Mouse (Mus musculus) ES-Bruce4 (cell line): ENCODE results near the gene Gabpa. TPM values are rescaled to one million over a fixed set of nuclear protein-coding genes. Genes with fewer than 3 reads are reported as not detected.

Experiments used
- H3K27ac ChIP-seq: 2 replicates; pipeline ENCODE4 v1.5.1; 2012; ENCODE audit warnings: low read length, inconsistent platforms; ENCODE audit not compliant: insufficient read depth
- H3K27me3 ChIP-seq: 2 replicates; pipeline ENCODE4 v1.6.1; 2012; ENCODE audit warnings: mild to moderate bottlenecking, low read length, inconsistent platforms; ENCODE audit not compliant: control insufficient read depth, poor library complexity, insufficient read depth, severe bottlenecking
- H3K36me3 ChIP-seq: 2 replicates; pipeline ENCODE4 v1.6.1; 2012; ENCODE audit warnings: inconsistent platforms, mild to moderate bottlenecking, low read length, moderate library complexity; ENCODE audit not compliant: control insufficient read depth, poor library complexity, insufficient read depth, severe bottlenecking
- H3K4me1 ChIP-seq: one replicate; pipeline ENCODE4 v1.8.1; 2011; ENCODE audit warnings: low read length; ENCODE audit not compliant: control insufficient read depth, insufficient read depth
- H3K4me3 ChIP-seq: 2 replicates; pipeline ENCODE4 v1.5.1; 2011; ENCODE audit warnings: low read depth, mild to moderate bottlenecking, low read length
- H3K9ac ChIP-seq: 2 replicates; pipeline ENCODE4 v1.6.1; 2012; ENCODE audit warnings: low read depth, mild to moderate bottlenecking, inconsistent platforms; ENCODE audit not compliant: poor library complexity, severe bottlenecking
- H3K9me3 ChIP-seq: replicated peaks from 2 replicates; pipeline ENCODE4 v1.6.1; 2012; ENCODE audit warnings: mild to moderate bottlenecking, low read length, inconsistent platforms; ENCODE audit not compliant: control insufficient read depth, poor library complexity, insufficient read depth, severe bottlenecking
- CTCF ChIP-seq: IDR thresholded peaks from one replicate; pipeline ENCODE4 v1.8.1; 2011; ENCODE audit warnings: low read depth, low read length
- EP300 ChIP-seq: IDR thresholded peaks from 2 replicates; pipeline ENCODE4 v1.6.1; 2011; ENCODE audit warnings: low read depth, low read length; ENCODE audit not compliant: insufficient read depth
- POLR2A ChIP-seq: IDR thresholded peaks from one replicate; pipeline ENCODE4 v1.8.1; 2011; ENCODE audit warnings: low read length; ENCODE audit not compliant: insufficient read depth
- polyA plus RNA-seq: library from polyadenylated mRNA; stranded (reverse); fragments of >200 nt; gene quantifications from 2 replicates; pipeline ENCODE4 v1.2.4, GENCODE M21; 2011; ENCODE audit warnings: low read depth; ENCODE audit not compliant: missing spikeins, insufficient read depth, insufficient read length

The Gabpa gene
- 116 and 127 TPM in 2 replicates for polyA plus RNA-seq

DNA sequence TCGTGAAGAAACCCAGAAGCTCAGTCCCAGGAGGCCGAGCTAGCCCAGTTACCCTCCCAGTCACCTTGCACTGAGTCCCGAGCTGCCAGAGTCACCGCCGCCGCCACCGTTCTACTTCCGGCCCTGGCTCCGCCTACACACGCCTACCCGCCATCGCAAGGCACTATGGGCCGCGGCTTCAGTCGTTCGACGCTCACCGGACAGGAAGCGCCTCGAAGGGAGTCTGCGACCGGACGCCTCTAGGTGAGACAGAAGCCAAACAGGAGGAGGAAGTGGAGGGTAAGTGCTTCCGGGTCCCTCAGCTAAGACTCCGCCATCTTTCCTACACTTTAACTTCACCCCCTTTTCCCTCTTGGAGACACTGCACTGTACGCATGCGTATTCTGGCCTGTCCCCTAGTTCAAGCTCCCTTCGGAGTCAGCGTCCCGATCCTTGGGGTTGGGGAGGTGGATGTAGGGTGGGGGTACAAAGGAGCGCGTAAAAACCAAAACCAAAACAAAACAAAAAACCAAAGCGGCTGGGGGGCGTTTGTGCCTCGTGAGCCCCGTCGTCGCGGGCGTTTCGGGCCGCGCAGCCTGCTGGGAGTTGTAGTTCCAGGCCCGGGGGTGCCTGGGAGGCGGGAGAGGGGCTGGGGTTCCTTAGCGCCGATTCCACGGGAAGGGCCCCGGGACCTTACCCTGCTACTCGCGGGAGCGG lies at the start of gene Gabpa:
Gene Gabpa, plus strand, starts transcription at position 181 of the 696 bp plus-strand sequence.
- H3K4me3 ChIP-seq: peak within 1 kb of the TSS; percentile 98
- TF ChIP-seq CTCF (no peak), POLR2A (peak; percentile 69), EP300 (0 out of 2 replicates have a peak, but pooled peaks have one; percentile 4)
- H3K9me3 ChIP-seq: no peaks in the 10 kb centered on the region
- H3K27me3 ChIP-seq: no peaks in the 10 kb centered on the region
- peaks cover 24% of the 10 kb centered on the region for H3K36me3 ChIP-seq
- H3K9ac ChIP-seq: peak within 1 kb of the TSS; percentile 81
- peaks cover 2% of the 10 kb centered on the region for H3K4me1 ChIP-seq
- H3K27ac ChIP-seq: peak within 1 kb of the TSS; percentile 97

DNA sequence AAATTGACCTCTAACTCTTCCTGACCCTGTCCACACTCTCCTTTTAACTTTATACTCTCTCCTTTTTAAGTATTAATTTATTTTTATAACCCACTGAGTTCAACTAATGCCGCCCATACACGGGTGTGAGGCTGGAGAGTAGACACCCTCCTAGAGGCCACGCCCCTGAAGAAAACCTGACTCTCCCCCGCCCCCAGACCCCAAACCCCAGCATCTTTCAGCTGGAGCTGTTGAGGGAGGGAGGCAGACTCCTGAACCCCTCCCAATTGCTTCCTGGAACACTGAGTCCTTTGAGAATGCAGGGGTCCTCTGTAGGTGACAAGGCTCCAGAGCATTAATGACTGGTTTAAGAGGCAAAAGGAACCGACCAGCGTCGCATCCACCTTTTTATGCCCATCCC lies 49.8 kb upstream of the Gabpa start:
- TF ChIP-seq EP300 (no peak), CTCF (no peak), POLR2A (no peak)

DNA sequence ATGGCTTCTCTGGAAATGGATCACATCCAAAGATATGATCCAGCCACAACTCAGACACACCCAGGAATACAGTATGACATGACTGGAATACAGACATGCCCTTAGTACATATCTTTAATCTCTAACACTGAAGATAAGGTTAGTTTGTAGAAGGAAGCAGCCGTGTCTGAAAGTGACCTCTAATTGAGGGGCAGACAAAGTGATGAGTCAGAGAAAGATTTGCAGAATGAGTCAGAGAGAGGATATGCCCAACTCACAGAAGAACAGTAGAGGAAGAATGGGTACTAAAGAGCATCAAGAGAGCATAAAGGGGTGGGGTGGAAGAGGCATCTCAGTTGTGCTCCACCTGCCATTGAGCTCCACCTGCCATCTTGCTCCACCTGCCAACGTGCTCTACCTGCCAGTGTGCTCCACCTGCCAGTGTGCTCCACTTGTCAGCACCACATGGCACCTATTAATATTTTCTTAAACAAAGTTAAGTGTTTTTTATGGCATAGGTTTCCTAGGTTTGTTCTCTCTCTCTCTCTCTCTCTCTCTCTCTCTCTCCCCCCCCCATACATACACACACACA lies 44.0 kb upstream of the Gabpa start:
- Histone ChIP-seq H3K36me3 (peaks cover 17% of the 10 kb centered on the region), H3K4me3 (no peak overlapping the region), H3K4me1 (no peaks in the 10 kb centered on the region), H3K9me3 (peaks cover 9% of the 10 kb centered on the region), H3K27ac (no peak overlapping the region), H3K27me3 (no peaks in the 10 kb centered on the region), H3K9ac (no peak overlapping the region)
- no peak for TF ChIP-seq POLR2A
- no peak for TF ChIP-seq CTCF
- TF ChIP-seq EP300: no peak

More for the DNA sequence above, 49.8 kb upstream of the Gabpa start:
- Histone ChIP-seq H3K36me3 (peaks cover 20% of the 10 kb centered on the region), H3K27me3 (no peaks in the 10 kb centered on the region), H3K9me3 (peaks cover 4% of the 10 kb centered on the region), H3K9ac (no peak overlapping the region), H3K4me3 (no peak overlapping the region), H3K4me1 (peaks cover 7% of the 10 kb centered on the region), H3K27ac (peak overlapping the region; percentile 58; the same call in 1 of the 2 replicates)

DNA sequence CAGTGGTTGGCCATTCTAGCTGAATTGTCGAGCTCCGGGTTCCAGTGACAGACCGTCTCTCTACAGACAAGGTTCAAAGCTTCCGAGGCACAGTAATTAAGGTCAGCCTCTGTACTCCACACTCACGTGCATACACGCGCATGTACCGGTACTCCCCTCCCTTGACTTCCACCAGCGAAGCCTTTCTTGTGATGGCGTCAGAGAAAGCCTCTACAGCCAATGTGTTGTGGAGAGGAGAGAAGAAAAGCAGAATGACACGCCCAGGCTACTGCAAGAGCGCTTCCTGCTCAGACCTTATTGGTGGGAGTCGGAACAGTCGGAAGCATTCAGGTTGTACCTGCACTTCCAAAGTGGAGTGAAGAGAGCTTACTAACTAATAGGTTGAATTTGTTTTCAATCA lies 41.3 kb upstream of the Gabpa start:
- H3K4me3 ChIP-seq: peak overlapping the region; percentile 17; the same call in 1 of the 2 replicates
- no peak overlapping the region for H3K9ac ChIP-seq
- H3K27ac ChIP-seq: 0 out of 2 replicates have a peak overlapping the region, but pooled peaks have one; percentile 1

DNA sequence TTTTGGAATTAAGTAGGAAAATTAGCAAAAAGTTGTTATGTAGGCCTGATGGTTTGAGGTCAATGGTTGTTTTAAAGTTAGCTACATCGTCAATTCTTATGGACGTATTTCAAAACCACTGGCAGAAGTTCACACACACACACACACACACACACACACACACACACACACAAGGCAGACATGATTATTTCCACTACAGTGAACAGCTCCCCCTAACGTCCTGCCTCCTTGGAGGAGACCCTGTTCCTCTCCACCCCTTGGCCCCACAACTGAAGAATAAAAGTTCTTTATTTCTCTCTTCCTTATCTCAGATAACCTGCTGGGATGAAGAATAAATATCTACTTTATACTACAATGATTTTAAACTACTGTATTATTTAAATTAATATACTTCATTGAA lies 39.4 kb upstream of the Gabpa start:
- Histone ChIP-seq H3K4me1 (no peaks in the 10 kb centered on the region), H3K9ac (no peak overlapping the region), H3K9me3 (peaks cover 4% of the 10 kb centered on the region), H3K36me3 (peaks cover 3% of the 10 kb centered on the region), H3K4me3 (no peak overlapping the region), H3K27me3 (no peaks in the 10 kb centered on the region), H3K27ac (no peak overlapping the region)
- TF ChIP-seq POLR2A (no peak), CTCF (peak; percentile 22), EP300 (no peak)

More for the DNA sequence above, 41.3 kb upstream of the Gabpa start:
- H3K27me3 ChIP-seq: no peaks in the 10 kb centered on the region
- peaks cover 11% of the 10 kb centered on the region for H3K36me3 ChIP-seq
- no peaks in the 10 kb centered on the region for H3K4me1 ChIP-seq
- TF ChIP-seq POLR2A (no peak), EP300 (no peak), CTCF (no peak)
- peaks cover 9% of the 10 kb centered on the region for H3K9me3 ChIP-seq

DNA sequence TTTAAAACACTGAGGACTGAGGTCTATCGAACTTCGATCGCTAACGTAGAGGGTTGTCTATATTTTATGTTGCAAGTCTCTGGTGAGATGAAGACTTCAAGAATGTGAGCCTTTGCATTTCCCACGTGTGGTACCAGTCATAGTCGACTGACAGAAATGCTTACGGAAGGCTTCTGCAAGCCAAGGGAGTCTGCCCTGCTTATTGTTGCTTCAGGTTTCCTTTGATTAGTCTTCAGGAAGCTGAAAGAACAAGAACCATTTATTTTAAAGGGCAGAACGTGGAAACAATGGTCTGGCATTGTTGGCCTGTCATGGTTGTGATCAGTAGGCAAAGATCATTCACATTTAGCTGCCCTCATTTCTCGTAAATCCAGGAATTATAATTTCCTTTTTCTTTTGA lies 38.0 kb upstream of the Gabpa start:
- no peak overlapping the region for H3K4me3 ChIP-seq
- H3K4me1 ChIP-seq: no peaks in the 10 kb centered on the region
- H3K36me3 ChIP-seq: peaks cover 2% of the 10 kb centered on the region
- no peak overlapping the region for H3K27ac ChIP-seq
- no peaks in the 10 kb centered on the region for H3K27me3 ChIP-seq
- TF ChIP-seq CTCF: no peak
- no peaks in the 10 kb centered on the region for H3K9me3 ChIP-seq
- H3K9ac ChIP-seq: no peak overlapping the region
